Mouse (Mus musculus) hematopoietic stem cell, adult 5-6 weeks (primary cell): ENCODE measurements at regions not wholly inside any gene's neighbourhood (a gene's known extent, or its start where the extent isn't known, plus 50 kb on each side); places are given as distances from the start of the nearest gene placed in this dataset.

Experiments
- ATAC-seq, 2 experiments: fragments of 125-278 bp in 1 of 2; replicated peaks in 1 of 2; 2 replicates each; pipeline ENCODE4 v1.8.0; 2016 to 2017; ENCODE audit warnings: inconsistent platforms in 2 of 2, mild to moderate bottlenecking in 2 of 2, moderate number of reproducible peaks in 2 of 2, low read depth in 1 of 2, moderate TSS enrichment in 1 of 2; ENCODE audit not compliant: low FRiP score in 2 of 2, poor library complexity in 2 of 2, severe bottlenecking in 2 of 2, insufficient read depth in 1 of 2, low TSS enrichment in 1 of 2

DNA sequence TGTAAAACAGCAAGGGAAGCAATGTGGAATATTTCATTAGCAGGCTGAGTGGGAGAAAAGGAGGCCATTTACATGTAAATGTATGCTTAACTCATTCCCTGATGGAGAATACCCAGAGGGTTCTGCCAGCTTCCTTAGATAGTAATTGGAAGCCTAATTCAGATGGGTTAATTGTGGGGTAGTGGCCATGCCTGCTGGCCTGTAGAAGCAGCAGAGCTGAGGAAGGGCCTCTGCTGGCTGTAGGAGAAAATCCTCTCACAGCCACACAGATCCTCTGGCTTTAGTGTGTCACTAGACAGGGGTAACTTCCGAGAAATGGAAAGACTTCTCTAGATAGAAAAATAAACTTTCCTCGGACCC lies 1588.7 kb upstream of the Got2 start:
- no peak for ATAC-seq

GRCm38 (mm10) chr8:97476430-97477097 lies 1588.2 kb upstream of the Got2 start:
- no peak for ATAC-seq

GRCm38 (mm10) chr8:97473326-97473725 lies 1585.0 kb upstream of the Got2 start:
- ATAC-seq = no peak

DNA sequence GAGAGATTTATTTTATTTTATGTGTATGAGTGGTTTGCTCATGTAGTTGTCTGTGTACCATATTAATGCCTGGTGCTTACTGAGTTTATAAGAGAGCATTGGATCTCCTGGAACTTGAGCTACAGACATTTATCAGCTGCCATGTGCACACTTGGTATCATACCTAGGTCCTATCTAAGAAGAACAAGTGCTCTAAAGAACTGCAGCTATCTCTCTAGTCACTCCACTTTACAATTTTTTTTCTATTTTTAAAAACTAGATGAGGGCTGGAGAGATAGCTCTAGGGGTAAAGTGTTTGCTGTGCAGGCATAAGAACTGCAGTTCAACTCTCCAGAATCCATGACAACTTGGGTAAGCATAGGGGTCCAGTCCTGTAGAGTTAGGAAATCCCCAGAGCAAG lies 1573.1 kb upstream of the Got2 start:
- no peak for ATAC-seq

DNA sequence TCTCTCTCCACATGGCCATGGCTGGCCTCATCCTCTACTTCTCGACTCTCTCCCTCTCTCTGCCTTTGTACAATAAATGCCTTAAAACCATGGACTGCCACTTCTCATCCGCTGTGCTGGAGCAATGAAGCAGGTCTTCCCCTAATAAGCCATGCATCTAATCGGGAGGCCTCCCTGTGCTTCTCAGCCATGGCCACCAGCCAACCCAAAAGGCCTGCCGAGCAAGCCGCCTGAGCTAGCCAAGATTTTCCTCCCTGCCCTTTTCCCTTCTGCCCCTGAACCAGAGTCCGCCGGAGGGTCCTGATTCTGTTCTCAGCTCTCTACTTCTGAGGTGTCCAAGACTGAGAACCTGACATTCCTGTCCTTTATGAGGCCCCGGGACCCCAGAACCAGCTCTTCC lies 1559.3 kb upstream of the Got2 start:
- no peak for ATAC-seq

- no peak for ATAC-seq
These were observed 1553.1 kb upstream of the Got2 start for GRCm38 (mm10) chr8:97441483-97441882.

GRCm38 (mm10) chr8:97433584-97433983 lies 1545.2 kb upstream of the Got2 start:
- ATAC-seq = no peak

GRCm38 (mm10) chr8:97431467-97431866 lies 1543.1 kb upstream of the Got2 start:
- no peak for ATAC-seq

DNA sequence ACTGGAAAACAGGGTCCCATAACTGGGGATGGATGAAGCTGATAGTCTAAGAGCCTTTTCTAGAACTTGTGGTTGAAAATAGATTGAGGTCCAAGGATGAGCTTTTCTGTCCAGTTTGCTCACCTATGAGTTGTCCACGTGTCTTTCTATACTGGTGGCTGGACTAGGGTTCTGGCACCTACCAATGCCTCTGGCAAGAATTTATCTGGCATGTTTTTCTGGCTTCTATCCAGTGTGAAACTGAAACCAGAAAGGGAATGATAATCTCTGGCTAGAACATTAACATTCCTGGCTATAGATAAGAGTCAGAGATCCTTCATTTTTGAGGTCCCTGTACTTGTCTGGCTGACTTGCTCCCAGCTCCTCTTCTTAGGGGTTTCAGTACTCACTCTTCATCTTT lies 1534.0 kb upstream of the Got2 start:
- no peak for ATAC-seq

- ATAC-seq = no peak
These were observed 1526.4 kb upstream of the Got2 start for GRCm38 (mm10) chr8:97414742-97415141.

- no peak for ATAC-seq
These were observed 1515.0 kb upstream of the Got2 start for GRCm38 (mm10) chr8:97403308-97403707.

DNA sequence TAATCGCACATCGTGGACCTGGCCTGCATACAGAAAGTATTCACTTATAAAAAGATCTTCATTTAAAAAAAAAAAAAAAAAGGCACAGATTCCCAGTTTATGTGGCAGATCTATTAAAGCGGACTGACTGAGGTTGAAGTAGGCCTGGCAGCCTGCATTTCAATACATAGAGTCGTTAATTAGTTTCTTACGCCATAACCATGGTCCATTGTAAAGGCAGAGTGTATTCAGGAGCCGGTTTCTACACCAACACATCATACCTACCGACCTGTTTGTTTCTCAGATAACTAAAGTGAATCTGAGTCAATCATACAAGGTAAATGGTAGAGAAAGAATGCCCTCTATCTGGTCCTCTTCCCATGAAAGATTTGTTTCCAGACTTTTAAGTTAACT lies 1509.0 kb upstream of the Got2 start:
- ATAC-seq = no peak

- ATAC-seq = no peak
These were observed 1508.4 kb upstream of the Got2 start for GRCm38 (mm10) chr8:97396634-97397326.

DNA sequence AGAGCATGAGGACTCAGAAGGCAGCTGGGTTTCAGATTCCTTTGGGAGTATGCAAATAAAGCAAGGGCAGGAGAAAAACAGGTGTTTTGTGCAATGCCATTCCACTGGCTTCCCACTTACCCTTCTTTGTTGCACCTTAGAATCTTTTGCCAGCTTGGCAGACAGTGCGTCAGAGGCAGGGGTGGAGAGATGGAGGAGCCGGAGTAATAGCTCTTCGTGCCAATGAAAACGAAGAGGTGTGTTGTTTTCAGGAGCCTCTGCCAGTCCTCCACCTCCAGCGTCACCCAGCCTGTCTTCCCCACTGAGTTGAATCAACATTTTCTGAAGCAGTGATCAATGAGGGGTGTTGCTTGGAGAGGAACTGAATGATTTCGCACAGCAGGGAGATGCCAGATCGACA lies 1501.3 kb upstream of the Got2 start:
- no peak for ATAC-seq

GRCm38 (mm10) chr8:97389149-97389548 lies 1500.8 kb upstream of the Got2 start:
- ATAC-seq = no peak

- no peak for ATAC-seq
These were observed 1486.8 kb upstream of the Got2 start for GRCm38 (mm10) chr8:97374911-97375771.

DNA sequence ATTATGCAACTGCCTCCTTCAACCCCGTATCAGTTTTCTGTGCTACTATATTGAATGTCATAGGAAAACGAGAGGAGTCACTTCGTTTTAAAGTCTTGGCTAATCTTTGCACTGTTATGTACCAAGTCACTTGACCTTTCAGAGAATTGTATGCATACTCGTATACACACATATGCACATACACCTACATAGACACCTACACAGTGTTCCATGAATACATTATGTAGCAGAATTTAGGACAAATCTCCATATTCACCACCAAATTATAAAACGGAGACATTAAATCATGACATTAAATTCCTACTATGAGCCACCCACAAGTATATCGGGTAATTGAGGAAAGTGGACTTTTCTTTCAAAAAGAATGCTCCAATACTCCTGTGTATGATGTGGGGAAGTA lies 1458.3 kb upstream of the Got2 start:
- no peak for ATAC-seq

DNA sequence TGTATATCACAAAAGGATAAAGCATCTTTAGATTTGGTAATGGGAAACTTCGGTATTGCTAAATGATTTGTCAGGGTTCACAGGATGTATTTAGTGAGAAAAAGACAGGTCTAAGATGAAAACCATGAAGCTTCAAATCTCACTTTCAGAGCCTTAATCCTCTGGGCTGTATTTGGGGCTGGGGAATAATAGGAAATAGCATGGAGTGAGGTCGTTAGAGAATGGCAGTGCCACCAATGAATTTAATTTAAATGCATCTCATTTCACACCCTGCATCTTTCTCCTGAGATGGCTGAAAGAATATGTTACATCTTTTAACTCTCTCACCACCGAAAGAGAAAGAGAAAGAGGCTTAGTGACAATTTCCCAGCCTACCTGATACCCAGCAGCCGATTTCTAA lies 1427.2 kb upstream of the Got2 start:
- ATAC-seq = no peak
